ENCODE assay signal across 12 mouse cellular contexts in genomic region chr2:117176937-117177336, GRCm38 (mm10).
"Had no signal": no experiment of that assay in that cellular context is flagged by ENCODE, and none has a peak within 500 bp of the region (broad histone marks: within the 10 kb centered on the region; RNA-seq: fewer than 3 reads in every experiment).

No protein-coding gene starts in this region.

- H3K9ac ChIP-seq: liver, embryonic 15.5 days; midbrain, embryonic 13.5 days had no signal

- H3K4me2 ChIP-seq: liver, embryonic 11.5 days; liver, embryonic 15.5 days; midbrain, embryonic 13.5 days had no signal

- ATAC-seq: midbrain, embryonic 13.5 days had no signal

- H3K4me3 ChIP-seq: left cerebral cortex, adult 2 months; liver, embryonic 15.5 days; midbrain, embryonic 13.5 days had no signal

- H3K27me3 ChIP-seq: liver, embryonic 15.5 days; midbrain, embryonic 13.5 days had no signal

- H3K4me1 ChIP-seq: liver, embryonic 15.5 days; midbrain, embryonic 13.5 days had no signal

- H3K9me3 ChIP-seq: liver, embryonic 15.5 days; midbrain, embryonic 13.5 days had no signal

- H3K27ac ChIP-seq: liver, embryonic 15.5 days; midbrain, embryonic 13.5 days had no signal

- DNase-seq: kidney, postnatal 10 days; lung, adult 2 months; lung, postnatal 10 days; retina, postnatal 1 day; right cerebral cortex, postnatal 4 days; spleen, adult 18-20 months; thymus, adult 18-20 months; thymus, postnatal 14 days had no signal
